Comparison of ENCODE assay signal across 8 mouse cellular contexts in genomic region chr1:74817219-74817618, GRCm38 (mm10). TPM values are rescaled to one million over a fixed set of nuclear protein-coding genes. Genes with fewer than 3 reads are reported as not detected.
A peak's percentile ranks its signal among the peaks of the same experiment; 100 is the strongest.
DNase-seq lines count a peak whose midpoint lies in the region; ATAC-seq and TF ChIP-seq lines count a peak whose summit lies in the region.

No protein-coding gene starts in this region.

- peak overlapping the region; percentile 89 for H3K27ac ChIP-seq in heart, adult 2 months
- peak overlapping the region; percentile 40; the same call in 1 of the 2 replicates for H3K27ac ChIP-seq in CH12.LX (ENCODE audit: insufficient read depth, low read depth)
- peak overlapping the region; percentile 91 for H3K27ac ChIP-seq in forebrain, embryonic 15.5 days (replicated peaks)
- H3K27ac ChIP-seq in liver, embryonic 16.5 days (ENCODE audit: low read length): peak overlapping the region; percentile 74

- no peak for TF ChIP-seq EP300 in heart, adult 2 months (IDR thresholded peaks at IDR 0.05; ENCODE audit: insufficient read depth, low read depth, low read length)
- 0 out of 2 replicates have a peak, but pooled peaks have one; percentile 34 for TF ChIP-seq EP300 in CH12.LX (IDR thresholded peaks at IDR 0.05; ENCODE audit: low read length)

- dilution Hi-C loops in CH12.LX (cut with MboI; ENCODE audit: extremely low pct_ligation_motif_present, extremely low pct_unique_long_range_greater_than_20kb, low sequenced_read_pairs): no loop called here

- WGBS in heart, adult 2 months: 13% methylated on average over 14 of the region's 14 CpGs
- 14% methylated on average over 14 of the region's 14 CpGs for WGBS in forebrain, embryonic 15.5 days
- WGBS in liver, embryonic 16.5 days (ENCODE audit: insufficient replicate concordance): 15% methylated on average over 14 of the region's 14 CpGs

- no peaks in the 10 kb centered on the region for H3K9me3 ChIP-seq in CH12.LX (replicated peaks; ENCODE audit: low read length)
- no peaks in the 10 kb centered on the region for H3K9me3 ChIP-seq in forebrain, embryonic 15.5 days
- no peaks in the 10 kb centered on the region for H3K9me3 ChIP-seq in liver, embryonic 16.5 days (replicated peaks; ENCODE audit: control insufficient read depth, low read length)

- ATAC-seq in forebrain, embryonic 15.5 days (replicated peaks): no peak; the same call in 1 of the 2 replicates
- ATAC-seq in liver, embryonic 16.5 days (ENCODE audit: low read depth): no peak

- peaks cover 3% of the 10 kb centered on the region; the same call in 1 of the 2 replicates for H3K4me1 ChIP-seq in heart, adult 2 months (ENCODE audit: control insufficient read depth, insufficient read depth, low read length)
- peaks cover 7 to 33% of the 10 kb centered on the region in 2 experiments; a peak in 3 of 4 replicates for H3K4me1 ChIP-seq in CH12.LX (ENCODE audit: control insufficient read depth in 1 of 2, insufficient read depth in 2 of 2)
- H3K4me1 ChIP-seq in forebrain, embryonic 15.5 days: peaks cover 9% of the 10 kb centered on the region; the same call in 1 of the 2 replicates
- no peaks in the 10 kb centered on the region; the same call in 1 of the 2 replicates for H3K4me1 ChIP-seq in liver, embryonic 16.5 days (ENCODE audit: control insufficient read depth, low read depth, low read length)

- no peak for TF ChIP-seq CTCF in heart, adult 2 months (IDR thresholded peaks at IDR 0.05)
- TF ChIP-seq CTCF in CH12.LX (conservative IDR thresholded peaks at IDR 0.05 in 1 of 2, IDR thresholded peaks at IDR 0.05 in 1 of 2; ENCODE audit: low read depth in 2 of 2, low read length in 2 of 2): no peak

- no peak for TF ChIP-seq RAD21 in CH12.LX (IDR thresholded peaks at IDR 0.05; ENCODE audit: low read depth, low read length)

- H3K36me3 ChIP-seq in heart, adult 2 months (ENCODE audit: control insufficient read depth, insufficient read depth, low read length): no peaks in the 10 kb centered on the region
- peaks cover 0 to 11% of the 10 kb centered on the region in 2 experiments for H3K36me3 ChIP-seq in CH12.LX (replicated peaks in 1 of 2; ENCODE audit: control insufficient read depth in 1 of 2, insufficient read depth in 1 of 2, low read length in 1 of 2)
- H3K36me3 ChIP-seq in forebrain, embryonic 15.5 days: no peaks in the 10 kb centered on the region
- no peaks in the 10 kb centered on the region for H3K36me3 ChIP-seq in liver, embryonic 16.5 days (ENCODE audit: control insufficient read depth, insufficient read depth)

- no peaks in the 10 kb centered on the region for H3K27me3 ChIP-seq in heart, adult 2 months (ENCODE audit: control insufficient read depth, insufficient read depth, low read length)
- peaks cover 1% of the 10 kb centered on the region for H3K27me3 ChIP-seq in CH12.LX (replicated peaks)
- peaks cover 5% of the 10 kb centered on the region; the same call in 1 of the 2 replicates for H3K27me3 ChIP-seq in forebrain, embryonic 15.5 days
- no peaks in the 10 kb centered on the region; the same call in 1 of the 2 replicates for H3K27me3 ChIP-seq in liver, embryonic 16.5 days (ENCODE audit: control insufficient read depth, insufficient read depth, low read depth, low read length)

- in situ Hi-C loops in CH12.LX (cut with MboI; ENCODE audit: low pct_ligation_motif_present, low pct_unique_long_range_greater_than_20kb, low sequenced_read_pairs): no loop called here

- intact Hi-C loops in heart, adult 2 months (cut with DNase I): no loop called here

- peak overlapping the region; percentile 94 for H3K4me3 ChIP-seq in heart, adult 2 months
- peak overlapping the region; percentile 68 to 95 (median 86) for H3K4me3 ChIP-seq in CH12.LX (replicated peaks in 1 of 3; ENCODE audit: low read depth in 2 of 3, low read length in 2 of 3, poor library complexity in 1 of 3)
- H3K4me3 ChIP-seq in forebrain, embryonic 15.5 days: peak overlapping the region; percentile 75
- peak overlapping the region; percentile 72 for H3K4me3 ChIP-seq in liver, embryonic 16.5 days (ENCODE audit: low read depth, low read length)

- no peaks in the 10 kb centered on the region for H3K79me2 ChIP-seq in heart, adult 2 months (replicated peaks; ENCODE audit: control insufficient read depth, insufficient read depth, low read length)
- H3K79me2 ChIP-seq in CH12.LX (replicated peaks; ENCODE audit: control insufficient read depth, extremely low read depth, insufficient read depth, poor library complexity, severe bottlenecking): no peaks in the 10 kb centered on the region

- peak overlapping the region; percentile 69 for H3K4me2 ChIP-seq in CH12.LX (ENCODE audit: insufficient read depth, low read depth, poor library complexity, severe bottlenecking)
- peak overlapping the region; percentile 58 for H3K4me2 ChIP-seq in forebrain, embryonic 15.5 days (replicated peaks)
- peak overlapping the region; percentile 68 for H3K4me2 ChIP-seq in liver, embryonic 16.5 days (ENCODE audit: low read depth, low read length)

- peak overlapping the region; percentile 91 for H3K9ac ChIP-seq in heart, adult 2 months (ENCODE audit: low read depth, low read length)
- peak overlapping the region; percentile 95 for H3K9ac ChIP-seq in CH12.LX (ENCODE audit: insufficient read depth, low read depth)
- peak overlapping the region; percentile 88 for H3K9ac ChIP-seq in forebrain, embryonic 15.5 days (replicated peaks)
- peak overlapping the region; percentile 74 for H3K9ac ChIP-seq in liver, embryonic 16.5 days (ENCODE audit: low read depth, low read length)

- DNase-seq in heart, adult 2 months: no peak
- DNase-seq in heart, adult 8-10 months (ENCODE audit: low spot score): no peak
- no peak for DNase-seq in CH12.LX (ENCODE audit: extremely low read depth)
- no peak for DNase-seq in urinary bladder, postnatal 14 days (ENCODE audit: low spot score)
- no peak for DNase-seq in cerebellum, postnatal 25 days
- DNase-seq in retina, embryonic 14.5 days (ENCODE audit: low spot score): no peak

- TF ChIP-seq POLR2A in heart, adult 2 months (IDR thresholded peaks at IDR 0.05; ENCODE audit: insufficient read depth, low read depth, low read length): no peak
- TF ChIP-seq POLR2A in CH12.LX (IDR thresholded peaks at IDR 0.05; ENCODE audit: low read depth, low read length): no peak

TF ChIP-seq in CH12.LX, 34 proteins besides CTCF, POLR2A, EP300 and RAD21:
- TF ChIP-seq MAX (IDR thresholded peaks at IDR 0.05; ENCODE audit: low read length) (no peak), CHD1 (IDR thresholded peaks at IDR 0.05; ENCODE audit: low read depth, low read length) (0 out of 2 replicates have a peak, but pooled peaks have one; percentile 77), ZC3H11A (IDR thresholded peaks at IDR 0.05; ENCODE audit: low read depth, low read length) (no peak), TCF12 (IDR thresholded peaks at IDR 0.05; ENCODE audit: low read depth, low read length) (no peak), SIN3A (IDR thresholded peaks at IDR 0.05; ENCODE audit: low read length) (peak; percentile 74; the same call in 1 of the 2 replicates), SMC3 (IDR thresholded peaks at IDR 0.05; ENCODE audit: low read depth, low read length) (no peak), ZNF384 (IDR thresholded peaks at IDR 0.05; ENCODE audit: low read depth, low read length) (no peak), ELF1 (IDR thresholded peaks at IDR 0.05; ENCODE audit: low read depth, low read length) (no peak), BHLHE40 (IDR thresholded peaks at IDR 0.05; ENCODE audit: low read depth, low read length) (no peak), MXI1 (IDR thresholded peaks at IDR 0.05; ENCODE audit: low read depth, low read length) (peak; percentile 23), RCOR1 (conservative IDR thresholded peaks at IDR 0.05; ENCODE audit: low read depth, low read length) (no peak; the same call in 1 of the 2 replicates), TBP (conservative IDR thresholded peaks at IDR 0.05; ENCODE audit: low read depth, low read length) (no peak), KAT2A (IDR thresholded peaks at IDR 0.05; ENCODE audit: insufficient replicate concordance, low read length) (no peak), NRF1 (IDR thresholded peaks at IDR 0.05; ENCODE audit: low read depth, low read length) (no peak), PAX5 (IDR thresholded peaks at IDR 0.05; ENCODE audit: low read length) (no peak)

RNA-seq across cellular contexts. Expression of gene Wnt10a, which starts 25.9 kb away (rescaled TPM):
- total RNA-seq in heart, adult 2 months (2021): not detected
- polyA plus RNA-seq in heart, adult 2 months (2012; rRNA removed): not detected in 2 replicates
- total RNA-seq in heart, adult 8-10 months (2022): not detected
- total RNA-seq in CH12.LX (2012; rRNA removed) (126 and 184 TPM in 2 replicates), CH12.LX (2014; rRNA removed) (142 and 155 TPM in 2 replicates)
- 170 and 187 TPM in 2 replicates for polyA plus RNA-seq in CH12.LX (2012; ENCODE audit: insufficient read length, low read depth)
- 0.50 and 0.80 TPM in 2 replicates for polyA plus RNA-seq in forebrain, embryonic 15.5 days (2015; fragmentation: Nextera tagmentation; extraction: Ambion mirVana)
- polyA plus RNA-seq in liver, embryonic 16.5 days (2015; fragmentation: Nextera tagmentation; extraction: Ambion mirVana): not detected in 2 replicates

RNA-seq across cellular contexts. Expression of gene Cdk5r2, which starts 37.5 kb away (rescaled TPM):
- total RNA-seq in heart, adult 2 months (2021): under 1 TPM in 1 of 2 experiments, not detected in 1; 0.07 TPM
- polyA plus RNA-seq in heart, adult 2 months (2012; rRNA removed): 0.06 and 0.15 TPM in 2 replicates
- under 1 TPM in 1 of 4 experiments, not detected in 3; 0.09 TPM for total RNA-seq in heart, adult 8-10 months (2022)
- total RNA-seq in CH12.LX (2012; rRNA removed) (0.04 TPM in 1 of 2 replicates, not detected in the other), CH12.LX (2014; rRNA removed) (not detected in 2 replicates)
- polyA plus RNA-seq in CH12.LX (2012; ENCODE audit: insufficient read length, low read depth): 0.23 and 0.24 TPM in 2 replicates
- polyA plus RNA-seq in forebrain, embryonic 15.5 days (2015; fragmentation: Nextera tagmentation; extraction: Ambion mirVana): 2.1 and 2.4 TPM in 2 replicates
- not detected in 2 replicates for polyA plus RNA-seq in liver, embryonic 16.5 days (2015; fragmentation: Nextera tagmentation; extraction: Ambion mirVana)

RNA-seq across cellular contexts. Expression of gene Wnt6, which starts 45.5 kb away (rescaled TPM):
- under 1 TPM; 0.32 to 0.70 TPM for total RNA-seq in heart, adult 2 months (2021)
- 0.38 and 0.39 TPM in 2 replicates for polyA plus RNA-seq in heart, adult 2 months (2012; rRNA removed)
- total RNA-seq in heart, adult 8-10 months (2022): under 1 TPM; 0.16 to 0.69 (median 0.26) TPM
- 3.4 and 3.5 TPM in 2 replicates for total RNA-seq in CH12.LX (2012; rRNA removed)
- 0.67 and 0.89 TPM in 2 replicates for total RNA-seq in CH12.LX (2014; rRNA removed)
- 1.6 and 1.7 TPM in 2 replicates for polyA plus RNA-seq in CH12.LX (2012; ENCODE audit: insufficient read length, low read depth)
- polyA plus RNA-seq in forebrain, embryonic 15.5 days (2015; fragmentation: Nextera tagmentation; extraction: Ambion mirVana): 2.2 and 2.3 TPM in 2 replicates
- polyA plus RNA-seq in liver, embryonic 16.5 days (2015; fragmentation: Nextera tagmentation; extraction: Ambion mirVana): 0.06 and 0.11 TPM in 2 replicates

Comparison
In these comparisons a context has a peak if more than half of its experiments do, and no peak if none do; other contexts are left out.
1. H3K27ac ChIP-seq: peak in every context shown above with its lines; median percentile 91 in forebrain, embryonic 15.5 days; 89 in heart, adult 2 months; 74 in liver, embryonic 16.5 days; 40 in CH12.LX.
2. RNA of gene Wnt10a, which starts 25.9 kb away (polyA plus RNA-seq): 170 to 187 TPM in CH12.LX; 0.50 to 0.80 TPM in forebrain, embryonic 15.5 days, not detected in heart, adult 2 months and not detected in liver, embryonic 16.5 days; every median in the first group is over 10 times any median in the second.
3. Peak in every context shown above with its lines, with median percentiles within 50 percentile points of each other: H3K4me3 ChIP-seq, H3K9ac ChIP-seq and H3K4me2 ChIP-seq.